Mouse (Mus musculus) embryo, embryonic 9.5 days (tissue): ENCODE measurements around the gene Agrp.

Experiments
- DNase-seq: peaks from one replicate; pipeline ENCODE4 v3.0.0-alpha.2; 2017; ENCODE audit errors: extremely low spot score

Gene Agrp

DNA sequence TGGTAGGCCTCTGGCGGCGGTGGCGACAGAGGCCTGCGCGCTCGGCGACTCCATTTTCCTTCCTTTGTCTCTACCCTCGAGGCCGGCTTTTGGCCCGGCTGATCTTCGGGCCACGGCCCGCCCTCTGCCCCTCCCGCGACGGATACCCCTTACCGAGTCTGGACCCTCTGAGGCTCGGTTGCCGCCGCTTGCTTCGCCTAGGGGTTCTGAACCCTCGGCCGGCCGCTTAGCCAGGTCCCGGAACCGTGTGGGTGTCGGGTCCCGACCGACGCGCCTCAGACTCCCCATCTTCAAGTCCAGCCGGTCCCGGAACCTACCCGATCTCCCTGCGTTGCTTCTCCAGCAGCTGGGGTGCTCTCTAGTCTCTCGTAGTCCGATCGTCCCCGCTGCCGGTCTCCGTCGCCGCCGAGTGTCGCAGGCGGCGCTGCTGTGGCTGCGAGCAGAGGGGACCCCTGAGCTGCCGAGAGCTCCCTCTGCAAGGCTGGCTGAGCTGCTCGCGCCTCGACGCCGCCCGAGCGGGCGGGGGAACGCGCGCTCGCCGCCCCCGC, at the start of gene Agrp:
TSS of gene Agrp (minus strand) at position 431 of the 548 bp plus-strand sequence.
- peak; percentile 76 for DNase-seq

DNA sequence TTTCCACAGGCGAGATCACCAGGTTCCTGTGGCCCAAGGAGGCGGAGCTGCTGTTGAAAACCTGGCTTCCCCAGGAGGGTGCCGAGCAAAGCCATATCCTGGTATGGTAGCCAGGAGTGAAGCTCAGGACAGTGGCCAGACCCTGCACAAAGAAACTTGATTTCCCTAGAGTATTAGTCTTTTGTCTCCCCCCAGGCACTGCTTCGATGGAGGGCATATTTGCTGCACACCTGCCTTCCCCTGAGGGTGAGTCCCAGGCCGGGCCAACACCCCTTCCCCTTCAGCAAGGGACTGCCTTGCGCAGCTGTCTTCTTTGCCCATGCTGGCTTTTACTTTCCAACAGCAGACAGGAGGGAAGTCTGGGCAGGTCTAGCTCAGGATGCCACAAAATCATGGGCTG, 49.4 kb upstream of the Agrp start:
- DNase-seq = no peak

DNA sequence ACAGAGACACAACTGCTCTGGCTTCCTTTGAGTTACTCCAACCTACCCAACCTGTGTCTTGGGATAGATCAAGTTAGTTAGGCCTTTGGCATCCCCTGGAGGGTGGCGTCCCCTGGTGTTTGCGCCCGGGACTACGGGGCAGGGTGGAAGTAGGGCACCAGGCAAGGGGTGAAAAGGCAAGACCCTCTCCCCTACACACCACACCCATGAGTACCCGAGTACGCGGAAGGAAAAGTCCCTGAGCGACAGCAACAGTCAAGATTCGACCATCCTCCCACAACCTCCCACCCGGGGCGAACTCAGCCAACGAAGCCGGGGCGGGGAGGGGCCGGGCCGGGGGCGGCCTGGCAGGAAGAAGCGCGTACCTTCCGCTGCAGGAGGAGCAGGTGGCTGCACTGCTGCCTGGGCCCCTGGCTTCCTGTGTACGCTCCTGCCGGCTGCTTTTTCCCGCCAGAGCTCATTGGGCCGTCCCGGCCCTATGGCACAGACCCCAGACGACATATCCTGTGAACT, 48.7 kb upstream of the Agrp start, which contains the start of gene Carmil2:
TSS of gene Carmil2 (plus strand) at position 479 of the 513 bp plus-strand sequence.
- DNase-seq = peak; percentile 62

DNA sequence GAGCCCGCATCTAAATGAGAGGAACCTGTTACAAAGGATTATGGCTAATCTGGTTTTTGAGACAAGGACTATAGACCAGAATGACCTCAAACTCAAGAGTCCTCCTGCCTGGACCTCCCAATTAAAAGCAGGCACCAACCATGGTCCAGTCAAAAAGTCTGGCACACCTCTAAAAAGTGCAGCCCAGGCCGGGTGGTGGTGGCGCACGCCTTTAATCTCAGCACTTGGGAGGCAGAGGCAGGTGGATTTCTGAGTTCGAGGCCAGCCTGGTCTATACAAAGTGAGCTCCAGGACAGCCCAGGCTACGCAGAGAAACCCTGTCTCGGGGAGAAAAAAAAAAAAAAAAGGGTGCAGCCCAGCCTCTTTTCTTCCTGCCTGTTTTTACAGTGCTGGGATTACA, 48.1 kb upstream of the Agrp start:
- no peak for DNase-seq

DNA sequence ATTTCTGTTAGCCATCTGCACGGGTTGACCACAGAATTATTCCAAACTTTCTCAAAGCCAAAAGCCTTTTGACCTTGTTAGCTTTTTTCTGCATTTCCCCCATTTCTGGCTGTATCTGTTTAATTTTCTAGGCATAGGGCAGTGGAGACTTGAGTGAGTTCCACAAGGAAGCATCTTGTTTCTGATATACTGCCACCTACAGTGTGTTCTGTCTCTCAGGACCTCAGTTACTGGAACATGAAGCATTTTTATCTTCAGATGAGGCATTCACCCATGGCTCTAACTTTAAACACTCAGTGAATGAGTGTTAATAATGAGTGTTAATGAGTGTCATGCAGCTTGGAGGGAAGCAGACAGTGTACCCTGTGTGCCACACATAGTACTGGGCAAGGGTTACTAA, 40.7 kb upstream of the Agrp start:
- DNase-seq = no peak

DNA sequence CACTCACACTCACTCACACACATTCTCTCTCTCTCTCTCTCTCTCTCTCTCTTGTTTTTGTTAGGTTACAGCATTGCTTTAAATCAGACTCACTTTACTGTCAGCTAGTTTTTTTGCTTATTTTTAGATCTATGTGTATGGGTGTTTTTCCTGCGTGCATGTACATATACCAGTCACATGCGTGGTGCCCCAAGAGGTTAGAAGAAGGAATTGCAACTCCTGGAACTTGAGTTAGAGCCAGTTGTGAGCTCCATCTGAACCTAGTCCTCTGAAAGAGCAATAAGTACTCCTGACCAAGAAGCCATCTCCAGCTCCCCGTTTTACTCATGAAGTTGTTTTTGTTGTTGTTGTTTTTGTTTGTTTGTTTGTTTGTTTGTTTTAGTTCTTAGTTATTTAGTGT, 24.0 kb upstream of the Agrp start:
- no peak for DNase-seq

DNA sequence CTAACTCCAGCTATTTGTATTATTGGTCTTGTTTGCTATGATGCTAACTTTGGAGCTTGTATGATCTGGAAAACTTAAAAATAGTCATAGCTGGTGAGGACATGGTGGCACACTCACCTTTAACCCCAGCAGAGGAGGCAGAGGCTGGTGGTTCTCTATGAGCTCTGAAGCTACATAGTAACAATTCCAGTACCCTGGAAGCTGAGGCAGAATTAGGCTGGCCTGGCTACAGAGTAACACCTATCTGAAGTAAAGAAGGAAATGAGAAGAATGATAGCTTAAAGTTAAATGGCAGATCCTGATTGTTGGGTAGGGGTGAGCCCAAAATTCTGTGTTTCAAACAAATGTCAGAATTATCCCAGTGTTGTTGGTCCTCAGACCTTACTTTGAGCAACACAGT, 20.4 kb upstream of the Agrp start:
- no peak for DNase-seq

DNA sequence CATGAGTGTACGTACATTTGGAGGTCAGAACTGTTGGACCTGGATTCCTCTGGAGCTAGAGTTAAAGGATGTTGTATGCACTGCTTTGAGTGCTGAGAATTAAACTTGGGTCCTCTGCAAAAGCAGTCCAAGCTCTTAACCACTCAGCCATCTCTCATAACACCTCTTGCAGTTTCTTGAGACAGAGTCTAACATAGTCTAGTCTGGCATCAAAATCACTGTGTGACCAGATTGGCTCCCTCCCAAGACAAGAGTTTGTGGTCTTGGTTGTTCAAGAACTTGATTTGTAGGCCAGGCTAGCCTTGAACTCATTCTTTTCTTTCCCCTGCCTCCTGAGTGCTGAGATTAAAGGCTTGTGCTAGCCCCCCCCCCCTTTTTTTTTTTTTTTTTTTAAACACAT, 11.7 kb upstream of the Agrp start:
- no peak for DNase-seq

DNA sequence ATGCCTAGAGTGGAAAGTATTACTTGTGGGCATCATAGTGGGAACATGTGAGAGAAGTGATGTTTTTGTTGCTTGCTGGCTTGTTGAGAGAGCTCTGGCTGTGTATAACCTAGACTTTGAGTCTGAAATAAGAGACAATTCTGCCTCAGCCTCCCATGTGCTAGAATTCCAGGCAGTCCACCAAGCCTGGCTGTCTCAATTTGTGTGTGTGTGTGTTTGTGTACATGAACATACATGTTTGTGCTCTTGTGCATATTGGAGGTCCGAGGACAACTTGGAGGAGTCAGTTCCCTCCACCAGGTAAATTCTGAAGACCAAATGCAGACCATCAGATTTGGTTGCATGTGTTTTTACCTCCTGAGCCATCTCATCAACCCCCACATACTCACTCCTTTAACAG, 8.0 kb upstream of the Agrp start:
- no peak for DNase-seq

DNA sequence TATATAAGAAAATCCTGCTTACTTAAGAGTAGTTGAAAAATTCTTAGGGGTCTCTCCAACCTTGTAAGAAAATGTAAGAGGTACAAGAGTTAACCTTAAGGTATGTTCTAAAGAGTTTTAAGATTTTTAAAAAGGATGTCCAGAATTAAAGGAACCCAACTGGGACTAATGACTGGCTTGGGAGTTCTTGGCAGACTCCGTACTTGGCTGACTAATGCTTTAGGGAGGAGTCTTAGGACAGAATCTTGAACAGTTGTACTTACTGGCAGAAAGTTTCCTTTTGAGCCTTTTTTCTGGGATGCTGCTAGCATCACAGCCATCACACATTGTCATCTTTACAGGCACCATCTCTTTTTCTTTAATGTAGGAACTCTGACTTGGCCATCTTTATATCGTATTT, 3.3 kb upstream of the Agrp start:
- no peak for DNase-seq

DNA sequence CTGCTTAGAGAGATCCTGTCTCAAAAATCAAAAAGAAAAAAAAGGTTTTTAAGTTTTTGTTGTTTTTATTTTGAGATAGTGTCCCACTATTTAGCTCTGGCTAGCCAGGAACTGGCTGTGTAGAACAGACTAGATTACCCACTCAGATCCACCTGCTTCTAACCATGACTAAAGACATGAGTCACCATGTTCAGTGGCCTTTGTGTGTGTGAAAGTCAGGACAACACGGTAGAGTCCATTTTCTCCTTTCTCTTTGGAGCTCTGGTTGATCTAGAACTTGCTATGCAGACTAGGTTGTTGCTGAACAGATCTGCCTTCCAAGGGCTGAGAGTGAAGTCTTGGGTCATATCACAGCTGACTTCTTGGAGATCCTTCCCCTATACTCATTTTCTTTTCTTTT, 2.6 kb upstream of the Agrp start:
- DNase-seq = no peak

DNA sequence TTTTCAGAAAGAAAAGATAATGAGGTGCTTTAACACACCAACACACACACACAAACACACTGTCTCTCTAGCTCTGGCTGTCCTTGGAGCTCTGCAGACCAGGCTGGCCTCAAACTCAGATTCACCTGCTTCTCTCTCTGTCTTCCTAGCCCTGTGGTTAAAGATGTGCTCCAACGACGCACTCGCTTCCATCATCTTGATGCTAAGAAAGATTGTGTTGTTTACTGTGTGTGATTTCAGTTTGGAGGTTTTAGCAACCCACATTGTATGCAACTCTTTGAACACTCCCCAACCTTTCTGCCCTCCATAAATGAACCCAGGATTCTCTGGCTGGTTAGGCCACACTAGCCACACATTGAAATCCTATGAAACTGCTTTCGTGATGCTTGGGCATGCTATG, 1.3 kb upstream of the Agrp start:
- DNase-seq = no peak

DNA sequence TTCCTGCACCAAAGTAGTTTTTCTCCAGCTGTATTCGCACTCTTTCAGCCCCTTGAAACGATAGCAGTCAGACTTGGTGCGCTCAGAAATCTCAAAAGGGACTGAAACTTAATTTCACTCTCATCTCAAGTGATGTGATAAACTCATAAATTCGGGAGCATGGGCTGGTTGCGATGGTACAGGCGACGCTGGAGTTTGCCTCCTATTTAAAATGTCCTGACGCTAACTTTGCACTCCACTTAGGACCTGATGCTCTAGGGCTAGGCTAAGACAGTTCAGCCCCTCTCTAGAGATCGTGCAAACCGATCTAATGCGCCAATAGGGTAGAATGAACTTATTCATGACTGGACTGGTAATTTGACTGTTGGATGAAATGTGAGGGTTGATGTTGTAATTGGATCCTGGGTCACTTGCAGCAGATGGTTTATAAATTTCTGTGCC, 428 bp upstream of the Agrp start:
- peak; percentile 37 for DNase-seq

DNA sequence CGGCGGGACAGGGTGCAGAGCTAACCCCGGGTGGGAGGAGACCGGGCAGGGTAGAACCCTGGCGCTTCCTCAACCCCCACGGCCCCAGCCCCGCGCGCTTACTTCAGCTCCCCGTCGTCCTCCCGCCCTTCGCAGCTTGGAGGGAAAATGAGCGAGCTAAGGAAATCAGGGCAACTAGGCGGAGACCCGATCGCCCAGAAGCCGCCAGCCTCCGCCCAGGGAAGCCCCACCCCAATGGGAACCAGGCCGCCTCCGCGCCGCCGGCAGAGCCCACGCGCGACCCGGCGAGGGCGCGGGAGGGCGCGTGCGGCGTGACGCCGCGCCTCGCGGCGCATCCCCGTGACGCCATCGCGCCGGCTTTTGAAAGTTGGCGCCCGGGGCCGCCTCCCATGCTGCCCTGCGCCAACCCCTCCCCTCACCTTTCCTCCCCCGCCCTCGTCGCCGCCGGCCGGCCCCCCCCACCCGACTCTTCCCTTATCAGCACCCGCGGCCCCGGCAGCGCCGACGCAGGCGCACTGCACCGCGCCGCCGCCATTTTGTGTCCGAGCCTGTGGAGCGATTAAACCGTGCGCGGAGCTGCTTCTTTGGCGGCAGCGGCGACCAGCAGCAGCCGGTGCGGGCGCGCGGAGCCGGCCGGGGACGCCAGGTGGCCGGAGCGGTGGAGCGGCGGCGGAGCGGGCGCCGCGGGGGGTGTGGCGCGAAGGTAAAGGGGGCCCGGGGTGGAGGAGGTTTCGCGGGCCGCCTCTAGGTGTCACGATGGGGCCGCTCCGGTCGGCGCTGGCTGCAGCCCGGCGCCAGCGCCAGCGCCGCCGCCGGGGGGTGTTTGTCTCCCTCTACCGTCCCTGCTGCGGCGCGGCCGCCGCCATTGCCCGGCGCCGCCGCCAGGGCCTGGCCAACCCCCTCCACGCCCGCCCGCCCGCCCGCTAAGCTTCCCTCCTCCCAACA, 903 bp downstream of the Agrp start, which contains the start of gene Ctcf:
TSS of gene Ctcf (plus strand) at position 551 of the 945 bp plus-strand sequence.
- peak; percentile 96 for DNase-seq

DNA sequence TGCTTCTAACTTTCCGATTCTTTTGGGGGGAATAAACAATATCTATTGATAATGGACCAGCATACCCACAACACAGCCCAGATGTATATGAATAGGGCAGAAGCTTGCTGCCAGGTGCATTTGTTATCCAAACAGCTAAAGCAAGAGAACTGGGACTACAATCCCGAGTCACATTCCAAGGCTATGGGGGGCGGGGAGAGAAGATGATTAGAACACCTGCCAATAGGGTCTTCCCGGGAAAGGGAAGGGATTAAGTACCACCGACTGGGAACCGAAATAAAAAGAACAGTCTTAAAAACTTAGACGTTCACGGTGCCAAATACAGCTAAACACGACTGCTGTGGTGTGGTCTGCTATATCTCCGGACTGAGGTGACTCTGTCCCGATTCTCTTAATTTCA, 1.7 kb downstream of the Agrp start:
- no peak for DNase-seq

DNA sequence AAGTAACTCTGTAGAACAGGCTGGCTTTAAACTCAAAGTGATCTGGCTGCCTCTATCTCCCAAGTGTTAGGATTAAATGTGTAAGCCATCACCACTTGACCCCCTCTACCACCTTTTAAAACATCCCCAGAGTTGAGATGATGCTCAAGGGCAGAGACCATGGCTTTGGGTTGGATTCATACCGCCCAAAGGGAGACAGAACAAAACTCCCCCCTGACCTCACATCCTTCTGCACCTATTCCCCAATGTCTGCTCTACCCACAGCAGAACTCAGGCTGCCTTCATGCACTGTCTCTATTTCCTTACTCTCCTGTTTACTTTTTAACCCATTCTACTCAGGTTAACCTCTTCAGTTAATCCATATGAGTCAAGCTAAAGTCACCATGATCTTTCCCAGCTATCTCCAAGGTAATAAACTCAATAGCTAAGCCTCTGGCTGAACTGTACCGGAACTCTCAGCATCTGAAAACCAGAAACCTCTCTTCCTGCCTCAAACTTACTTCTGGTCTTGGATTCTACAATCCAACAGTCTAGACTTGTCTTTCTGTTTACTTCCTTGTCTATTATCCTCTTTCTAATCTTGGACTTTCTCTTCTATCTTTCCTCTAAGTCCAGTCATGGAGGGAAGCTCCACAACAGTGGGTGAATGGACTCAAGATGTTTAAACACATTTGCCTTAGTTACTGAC, 2.3 kb downstream of the Agrp start:
- no peak for DNase-seq

DNA sequence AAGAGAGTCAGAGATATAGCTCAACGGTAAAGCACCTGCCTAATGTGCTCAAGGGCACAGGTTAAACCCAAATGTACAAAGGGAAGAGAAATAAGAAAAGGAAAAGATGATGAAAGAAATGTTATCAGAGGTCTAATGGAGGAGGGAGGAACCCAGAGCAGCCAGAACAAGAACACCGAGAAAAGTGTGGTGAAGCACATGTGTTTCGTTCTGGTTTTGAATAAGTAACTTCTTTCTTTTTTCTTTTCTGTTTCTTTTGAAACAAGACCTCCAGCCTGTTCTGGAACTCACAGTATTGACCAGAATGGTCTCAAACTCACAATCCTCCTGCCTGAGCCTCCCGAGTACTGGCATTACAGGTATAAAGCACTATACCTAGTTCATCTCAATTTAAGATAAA, 7.9 kb downstream of the Agrp start:
- DNase-seq = no peak

DNA sequence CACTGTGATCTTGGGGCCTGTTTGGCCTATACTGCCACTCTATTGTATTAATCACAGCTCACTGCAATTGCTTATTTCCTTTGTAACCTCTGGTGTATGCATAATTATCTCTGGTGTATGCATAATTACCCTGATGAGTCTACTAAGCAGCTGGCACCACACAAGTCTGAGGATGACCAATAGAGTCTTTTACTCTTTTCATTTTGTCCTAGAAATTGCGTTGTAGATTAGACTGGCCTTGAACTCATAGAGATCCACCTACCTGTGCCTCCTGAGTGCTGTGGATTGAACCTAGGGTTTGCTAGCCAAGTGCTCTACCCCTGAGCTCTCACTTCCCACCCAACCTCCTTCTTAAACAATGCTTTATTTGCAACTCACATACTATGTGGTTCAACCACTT, 11.1 kb downstream of the Agrp start:
- DNase-seq = no peak

DNA sequence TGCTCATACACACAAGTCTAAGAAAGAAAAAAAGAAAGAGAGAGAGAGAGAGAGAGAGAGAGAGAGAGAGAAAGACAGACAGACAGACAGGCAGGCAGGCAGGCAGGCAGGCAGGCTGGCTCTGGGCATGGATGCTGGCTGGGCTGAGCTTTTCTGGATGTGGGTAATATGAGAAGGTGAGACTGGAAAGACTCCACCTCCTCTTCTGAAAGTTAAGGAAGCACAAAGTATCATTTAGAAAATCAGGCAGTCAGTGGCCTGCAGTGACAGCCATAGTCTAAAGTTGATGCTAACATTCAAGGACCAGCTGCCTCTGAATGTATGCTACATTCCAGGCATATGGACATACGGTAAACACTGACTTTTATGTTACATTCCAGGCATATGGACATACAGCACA, 12.4 kb downstream of the Agrp start:
- DNase-seq = peak; percentile 24

DNA sequence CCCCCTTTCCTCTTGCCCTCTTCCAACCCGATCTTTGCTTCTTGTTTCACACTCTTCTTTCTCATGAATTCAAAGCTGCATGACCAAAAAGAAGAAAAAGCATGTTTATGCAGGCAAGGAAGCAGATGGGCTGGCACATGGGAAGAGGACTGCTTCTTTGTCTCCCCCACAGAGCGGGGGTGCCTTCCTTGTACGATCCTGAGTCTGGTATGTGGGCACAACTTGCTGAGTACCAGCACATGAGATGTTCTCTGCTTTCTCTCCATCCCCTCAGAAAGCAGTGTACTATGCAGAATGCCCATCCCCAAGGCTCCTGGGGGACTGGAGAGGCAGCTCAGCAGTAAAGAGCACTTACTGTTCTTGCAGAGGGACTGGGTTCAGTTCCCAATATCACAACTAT, 12.8 kb downstream of the Agrp start:
- DNase-seq = no peak

DNA sequence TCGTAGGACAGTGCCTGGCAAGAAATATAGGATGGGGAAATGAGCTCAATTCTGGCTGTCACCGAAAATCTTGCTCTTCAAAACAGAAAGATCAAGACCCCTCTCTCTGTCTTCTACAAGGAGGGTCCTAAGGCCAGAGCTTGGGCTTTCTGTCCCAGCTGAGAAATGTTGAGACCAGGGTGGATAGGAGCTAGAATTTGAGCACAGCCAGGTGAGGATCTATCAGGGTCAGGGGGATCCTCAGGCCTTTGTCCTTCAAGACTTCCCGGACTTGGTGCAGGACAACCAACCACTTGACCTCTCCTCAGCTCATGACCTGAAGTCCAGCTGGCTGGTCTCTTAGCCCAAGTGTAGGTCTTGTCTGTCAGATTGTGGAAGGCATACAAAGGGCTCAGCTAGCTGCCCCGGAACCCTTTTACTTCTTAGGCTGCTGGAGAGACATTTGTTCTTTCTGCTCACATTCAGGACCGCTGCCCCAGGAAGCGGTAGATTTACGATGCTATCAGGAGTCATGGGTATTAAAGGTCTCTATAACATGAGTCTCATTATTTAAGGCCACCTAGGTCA, 13.4 kb downstream of the Agrp start:
- DNase-seq = no peak

DNA sequence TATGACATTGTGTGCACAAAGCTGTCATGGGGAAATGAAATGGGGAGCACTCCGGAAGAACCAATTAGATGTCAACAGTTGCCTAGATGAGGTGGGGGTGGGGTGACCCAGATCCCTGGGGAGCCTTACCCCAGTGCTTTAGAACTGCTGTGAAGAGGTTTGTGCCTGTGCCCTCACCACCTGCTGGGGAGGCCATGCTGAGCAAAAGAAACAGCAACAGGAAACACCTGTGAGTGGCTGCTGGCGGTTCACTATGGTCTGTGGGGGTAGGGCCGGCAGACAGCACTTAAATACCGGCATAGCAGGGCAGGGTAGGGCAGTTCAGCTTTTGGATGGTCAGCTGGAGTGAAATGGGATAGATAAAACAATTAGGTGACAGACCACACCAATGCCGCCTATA, 14.1 kb downstream of the Agrp start:
- DNase-seq = no peak
